Mouse (Mus musculus) layer of hippocampus, adult 8-10 months (tissue): Measurements from ENCODE around the gene Iqgap2. TPM values are rescaled to one million over a fixed set of nuclear protein-coding genes. Genes with fewer than 3 reads are reported as not detected.

Source experiments
- DNase-seq, 2 experiments: peaks; one replicate each; pipeline ENCODE4 v3.0.0; 2022; ENCODE audit warnings: low spot score in 2 of 2
- total RNA-seq, 4 experiments: library from RNA; stranded (reverse); gene quantifications; 2 replicates each; pipeline ENCODE4 v1.2.4; 2022

Iqgap2 gene
- total RNA-seq, 4 experiments from 2014 or later = 60.5 to 80.9 (median 72.5) TPM

- no peak for DNase-seq
These were observed 232.3 kb downstream of the Iqgap2 start for GRCm38 (mm10) chr13:95659432-95659831.

- no peak for DNase-seq
These were observed 234.6 kb downstream of the Iqgap2 start for GRCm38 (mm10) chr13:95657171-95657570.

- no peak for DNase-seq
These were observed 236.4 kb downstream of the Iqgap2 start for GRCm38 (mm10) chr13:95655284-95655683.

GRCm38 (mm10) chr13:95653696-95654095 lies 238.0 kb downstream of the Iqgap2 start:
- no peak for DNase-seq

GRCm38 (mm10) chr13:95651870-95652668 lies 239.7 kb downstream of the Iqgap2 start:
- no peak for DNase-seq

- no peak for DNase-seq
These were observed 241.8 kb downstream of the Iqgap2 start for GRCm38 (mm10) chr13:95649941-95650340.

GRCm38 (mm10) chr13:95647248-95647647 lies 244.5 kb downstream of the Iqgap2 start:
- DNase-seq = no peak

- no peak for DNase-seq
These were observed 245.0 kb downstream of the Iqgap2 start for GRCm38 (mm10) chr13:95646687-95647111.

- DNase-seq = no peak
These were observed 248.0 kb downstream of the Iqgap2 start for GRCm38 (mm10) chr13:95643740-95644139.

GRCm38 (mm10) chr13:95641061-95641986 lies 250.4 kb downstream of the Iqgap2 start:
- no peak for DNase-seq

GRCm38 (mm10) chr13:95640408-95640807 lies 251.3 kb downstream of the Iqgap2 start:
- DNase-seq = no peak

GRCm38 (mm10) chr13:95639336-95640116 lies 252.2 kb downstream of the Iqgap2 start:
- no peak for DNase-seq

- DNase-seq = no peak
These were observed 252.8 kb downstream of the Iqgap2 start for GRCm38 (mm10) chr13:95638894-95639293.

- no peak for DNase-seq
These were observed 254.0 kb downstream of the Iqgap2 start for GRCm38 (mm10) chr13:95637737-95638136.

- DNase-seq = no peak
These were observed 256.4 kb downstream of the Iqgap2 start for GRCm38 (mm10) chr13:95635301-95635700.

- no peak for DNase-seq
These were observed 257.3 kb downstream of the Iqgap2 start for GRCm38 (mm10) chr13:95634451-95634850.

GRCm38 (mm10) chr13:95633384-95633783 lies 258.3 kb downstream of the Iqgap2 start:
- DNase-seq = no peak

GRCm38 (mm10) chr13:95632144-95632543 lies 259.6 kb downstream of the Iqgap2 start:
- no peak for DNase-seq

GRCm38 (mm10) chr13:95630747-95631146 lies 261.0 kb downstream of the Iqgap2 start:
- DNase-seq = no peak

GRCm38 (mm10) chr13:95629751-95630150 lies 262.0 kb downstream of the Iqgap2 start:
- no peak for DNase-seq

- DNase-seq = no peak
These were observed 265.0 kb downstream of the Iqgap2 start for GRCm38 (mm10) chr13:95626696-95627095.
